Mouse (Mus musculus) kidney, postnatal 0 days (tissue): Measurements from ENCODE around the gene Plekhh3. TPM values are rescaled to one million over a fixed set of nuclear protein-coding genes. Genes with fewer than 3 reads are reported as not detected.

Experiments used
- ATAC-seq: fragments of 200-750 bp; cut with Nextera tagmentation; replicated peaks from 2 replicates; pipeline ENCODE4 v1.8.0; 2017; ENCODE audit warnings: low read depth, moderate number of reproducible peaks, moderate TSS enrichment, moderate library complexity; ENCODE audit not compliant: low FRiP score
- DNase-seq: peaks from one replicate; pipeline ENCODE4 v3.0.0-alpha.2; 2016; ENCODE audit warnings: low spot score
- H3K27ac ChIP-seq: fragments of 300-500 bp; sonication (generic); 2 replicates; pipeline ENCODE4 v1.5.1; 2014; ENCODE audit warnings: mild to moderate bottlenecking
- H3K27me3 ChIP-seq: fragments of 300-500 bp; sonication (generic); 2 replicates; pipeline ENCODE4 v1.6.1; 2014; ENCODE audit warnings: low read length, mixed read lengths; ENCODE audit not compliant: insufficient read depth
- H3K36me3 ChIP-seq: fragments of 300-500 bp; sonication (generic); 2 replicates; pipeline ENCODE4 v1.6.1; 2014; ENCODE audit warnings: low read length, mixed read lengths; ENCODE audit not compliant: insufficient read depth
- H3K4me1 ChIP-seq: fragments of 300-500 bp; sonication (generic); replicated peaks from 2 replicates; pipeline ENCODE4 v1.6.1; 2014; ENCODE audit warnings: antibody characterized with exemption, low read length, mixed read lengths; ENCODE audit not compliant: insufficient read depth
- H3K4me2 ChIP-seq: fragments of 300-500 bp; sonication (generic); 2 replicates; pipeline ENCODE4 v1.6.1; 2014; ENCODE audit warnings: mild to moderate bottlenecking, low read length, moderate library complexity, mixed read lengths
- H3K4me3 ChIP-seq: fragments of 300-500 bp; sonication (generic); replicated peaks from 2 replicates; pipeline ENCODE4 v1.5.1; 2014; ENCODE audit warnings: low read depth, low read length
- H3K9ac ChIP-seq: fragments of 300-500 bp; sonication (generic); 2 replicates; pipeline ENCODE4 v1.6.1; 2014; ENCODE audit warnings: low read depth, low read length
- H3K9me3 ChIP-seq: fragments of 300-500 bp; sonication (generic); replicated peaks from 2 replicates; pipeline ENCODE4 v1.6.1; 2016; ENCODE audit warnings: low read length, inconsistent platforms, mixed read lengths
- CTCF ChIP-seq: IDR thresholded peaks from 2 replicates; pipeline ENCODE4 v1.5.1; 2016; ENCODE audit warnings: antibody characterized with exemption, low read depth, mild to moderate bottlenecking, moderate library complexity
- WGBS: fragments of 180-500 bp; shearing (Covaris S2); extraction: QIAGEN DNeasy Blood & Tissue Kit; methylation state at CpG from one replicate; pipeline ENCODE4 v1.1.7; 2014; 5-methylcytosine and 5-hydroxymethylcytosine counted together
- polyA plus RNA-seq: library from polyadenylated mRNA; unstranded; fragments of >200 nt; fragmentation: Nextera tagmentation; extraction: Ambion mirVana; gene quantifications from 2 replicates; pipeline ENCODE4 v1.2.1, GENCODE M21; 2015

Gene Plekhh3
- polyA plus RNA-seq, 1 experiment from 2014 or later: 16.6 TPM

- ATAC-seq: no peak
- Histone ChIP-seq H3K27ac (peak overlapping the region; percentile 50), H3K27me3 (no peaks in the 10 kb centered on the region), H3K4me3 (peak overlapping the region; percentile 74), H3K9me3 (no peaks in the 10 kb centered on the region), H3K4me2 (peak overlapping the region; percentile 75), H3K4me1 (peaks cover 41% of the 10 kb centered on the region), H3K36me3 (peaks cover 24% of the 10 kb centered on the region; the same call in 1 of the 2 replicates), H3K9ac (peak overlapping the region; percentile 59)
- no peak for TF ChIP-seq CTCF
- no peak for DNase-seq
- 13% methylated on average over 17 of the region's 17 CpGs for WGBS
Measured at GRCm38 (mm10) chr11:101169301-101170107, 1.6 kb downstream of the Plekhh3 start.

- ATAC-seq (no peak), DNase-seq (no peak)
- peaks cover 33% of the 10 kb centered on the region for H3K36me3 ChIP-seq
- H3K4me1 ChIP-seq: peaks cover 41% of the 10 kb centered on the region
- WGBS: 54% methylated on average over 18 of the region's 18 CpGs
- H3K4me3 ChIP-seq: peak overlapping the region; percentile 74
- H3K27ac ChIP-seq: no peak overlapping the region
- H3K9ac ChIP-seq: peak overlapping the region; percentile 13; the same call in 1 of the 2 replicates
- no peak for TF ChIP-seq CTCF
- no peaks in the 10 kb centered on the region for H3K9me3 ChIP-seq
- peak overlapping the region; percentile 75 for H3K4me2 ChIP-seq
- H3K27me3 ChIP-seq: no peaks in the 10 kb centered on the region
Measured at GRCm38 (mm10) chr11:101168301-101168980, 2.7 kb downstream of the Plekhh3 start.

- Histone ChIP-seq H3K4me2 (peak overlapping the region; percentile 75; the same call in 1 of the 2 replicates), H3K4me3 (0 out of 2 replicates have a peak overlapping the region, but pooled peaks have one; percentile 8), H3K9ac (0 out of 2 replicates have a peak overlapping the region, but pooled peaks have one; percentile 13), H3K27ac (no peak overlapping the region), H3K4me1 (peaks cover 40% of the 10 kb centered on the region), H3K27me3 (no peaks in the 10 kb centered on the region), H3K9me3 (no peaks in the 10 kb centered on the region), H3K36me3 (peaks cover 33% of the 10 kb centered on the region)
- 41% methylated on average over 8 of the region's 8 CpGs for WGBS
- DNase-seq: no peak
- ATAC-seq: no peak
- no peak for TF ChIP-seq CTCF
Measured at GRCm38 (mm10) chr11:101167963-101168300, 3.2 kb downstream of the Plekhh3 start.

DNA sequence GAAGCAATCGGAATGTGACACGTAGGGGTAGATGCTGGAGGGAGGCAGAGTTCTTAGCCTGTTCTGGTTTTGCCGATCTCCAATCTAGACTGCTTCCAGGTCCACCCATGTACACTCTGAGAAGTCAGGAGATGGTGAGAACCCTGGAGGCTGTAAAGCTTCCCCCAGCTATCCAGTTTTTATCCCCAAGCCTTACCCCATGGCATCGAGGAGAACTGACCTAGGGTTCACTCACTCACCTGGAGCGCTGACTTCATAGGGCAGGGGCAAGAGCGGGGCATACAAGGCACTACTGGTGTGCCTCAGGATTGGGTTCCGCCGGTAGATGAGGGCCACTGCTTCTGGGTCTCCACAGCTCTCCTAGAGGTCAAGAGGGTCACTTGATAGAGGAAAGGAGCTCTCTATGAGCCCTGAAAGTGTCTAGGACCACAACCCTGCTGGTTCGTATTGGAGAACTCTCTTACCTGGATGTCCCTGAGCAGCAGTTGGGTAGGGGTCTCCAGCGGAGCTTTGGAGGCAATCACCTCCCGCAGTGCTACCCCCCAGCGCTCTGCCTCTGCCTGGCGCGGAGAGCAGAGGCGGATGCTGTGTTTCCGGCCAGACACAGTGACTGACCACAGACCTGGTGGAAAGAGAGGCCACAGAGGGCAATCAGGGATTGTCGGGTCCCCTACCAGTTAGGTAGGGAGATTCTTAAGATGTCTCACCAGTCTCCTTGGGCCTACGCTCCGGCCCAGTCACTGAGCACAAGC lies 3.8 kb downstream of the Plekhh3 start:
- ATAC-seq (no peak), DNase-seq (no peak)
- Histone ChIP-seq H3K27ac (no peak overlapping the region), H3K9ac (0 out of 2 replicates have a peak overlapping the region, but pooled peaks have one; percentile 13), H3K4me1 (peaks cover 38% of the 10 kb centered on the region), H3K4me3 (no peak overlapping the region), H3K4me2 (peak overlapping the region; percentile 75; the same call in 1 of the 2 replicates), H3K9me3 (no peaks in the 10 kb centered on the region), H3K36me3 (peaks cover 33% of the 10 kb centered on the region), H3K27me3 (no peaks in the 10 kb centered on the region)
- no peak for TF ChIP-seq CTCF
- 72% methylated on average over 19 of the region's 19 CpGs for WGBS

DNA sequence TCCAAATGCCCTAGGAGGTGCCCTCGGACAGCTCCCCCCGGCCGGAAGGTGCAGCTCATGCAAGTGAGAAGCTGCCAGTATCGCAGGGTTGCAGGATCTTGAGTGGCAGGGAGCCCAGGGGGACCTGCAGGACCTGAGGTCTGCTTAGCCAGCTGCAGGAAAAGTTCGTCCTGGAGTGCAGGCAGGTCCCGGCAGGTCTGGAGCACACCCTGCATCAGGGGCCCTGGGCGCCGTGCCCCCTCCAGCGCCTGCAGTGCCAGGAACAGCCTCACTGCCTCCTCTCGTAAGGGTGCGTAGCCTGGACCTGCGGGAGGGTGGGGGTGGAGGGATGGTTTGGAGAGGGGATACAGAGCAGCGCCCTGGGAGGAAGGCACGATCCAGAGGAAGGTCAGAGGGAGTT lies 4.8 kb downstream of the Plekhh3 start:
- ATAC-seq (no peak), DNase-seq (no peak)
- Histone ChIP-seq H3K4me1 (peaks cover 36% of the 10 kb centered on the region), H3K27ac (no peak overlapping the region), H3K4me3 (no peak overlapping the region), H3K9me3 (no peaks in the 10 kb centered on the region), H3K9ac (no peak overlapping the region), H3K27me3 (no peaks in the 10 kb centered on the region; the same call in 1 of the 2 replicates), H3K36me3 (peaks cover 36% of the 10 kb centered on the region), H3K4me2 (no peak overlapping the region)
- no peak for TF ChIP-seq CTCF
- 83% methylated on average over 14 of the region's 14 CpGs for WGBS
